7 mouse cellular contexts compared by ENCODE assay signal in the genomic region with DNA sequence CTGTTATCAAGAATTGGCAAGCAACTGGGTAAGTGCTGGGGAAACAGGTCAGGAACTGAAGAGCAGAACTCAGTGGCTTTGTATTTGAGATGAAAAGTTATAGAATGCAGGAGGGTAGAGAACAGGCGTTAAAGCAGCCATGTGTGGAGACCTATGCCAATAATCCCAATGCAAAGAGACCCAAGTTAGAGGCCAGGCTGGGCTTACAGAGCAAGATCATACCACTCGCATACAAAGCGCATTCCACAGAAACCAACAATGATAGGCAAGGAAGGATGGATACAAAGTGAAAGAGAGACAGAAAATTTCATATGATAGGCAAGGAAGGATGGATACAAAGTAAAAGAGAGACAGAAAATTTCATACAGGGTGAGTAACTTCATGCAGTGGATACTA. TPM values are rescaled to one million over a fixed set of nuclear protein-coding genes. Genes with fewer than 3 reads are reported as not detected.
DNase-seq lines count a peak whose midpoint lies in the region; ATAC-seq and TF ChIP-seq lines count a peak whose summit lies in the region.

No protein-coding gene starts in this region.

- peak overlapping the region; percentile 70; the same call in 1 of the 2 replicates for H3K4me3 ChIP-seq in layer of hippocampus, adult 2 months
- peak overlapping the region; percentile 92 for H3K4me3 ChIP-seq in erythroblast, embryonic 14.5 days (replicated peaks)
- H3K4me3 ChIP-seq in intestine, embryonic 16.5 days (ENCODE audit: low read length) = no peak overlapping the region
- peak overlapping the region; percentile 83; the same call in 1 of the 2 replicates for H3K4me3 ChIP-seq in neural tube, embryonic 13.5 days

- no peak overlapping the region for H3K9ac ChIP-seq in intestine, embryonic 16.5 days (ENCODE audit: low read depth, low read length)
- H3K9ac ChIP-seq in neural tube, embryonic 13.5 days = no peak overlapping the region

- H3K9me3 ChIP-seq in erythroblast, embryonic 14.5 days (ENCODE audit: control insufficient read depth, low read length) = no peaks in the 10 kb centered on the region
- H3K9me3 ChIP-seq in intestine, embryonic 16.5 days (ENCODE audit: control insufficient read depth, low read length) = no peaks in the 10 kb centered on the region
- no peaks in the 10 kb centered on the region for H3K9me3 ChIP-seq in neural tube, embryonic 13.5 days

- WGBS in intestine, embryonic 16.5 days = 66% methylated on average over 3 of the region's 3 CpGs
- WGBS in neural tube, embryonic 13.5 days = 73% methylated on average over 3 of the region's 3 CpGs

- H3K27ac ChIP-seq in layer of hippocampus, adult 2 months = peak overlapping the region; percentile 89; the same call in 1 of the 2 replicates
- H3K27ac ChIP-seq in intestine, embryonic 16.5 days (ENCODE audit: low read length) = no peak overlapping the region
- H3K27ac ChIP-seq in neural tube, embryonic 13.5 days (replicated peaks) = no peak overlapping the region

- peaks cover 41% of the 10 kb centered on the region for H3K36me3 ChIP-seq in erythroblast, embryonic 14.5 days (ENCODE audit: control insufficient read depth)
- no peaks in the 10 kb centered on the region for H3K36me3 ChIP-seq in intestine, embryonic 16.5 days (ENCODE audit: control insufficient read depth, insufficient read depth, low read length)
- H3K36me3 ChIP-seq in neural tube, embryonic 13.5 days = peaks cover 16% of the 10 kb centered on the region

- H3K27me3 ChIP-seq in erythroblast, embryonic 14.5 days (ENCODE audit: control insufficient read depth) = no peaks in the 10 kb centered on the region
- no peaks in the 10 kb centered on the region for H3K27me3 ChIP-seq in intestine, embryonic 16.5 days (replicated peaks; ENCODE audit: control insufficient read depth, insufficient read depth, low read length)
- no peaks in the 10 kb centered on the region for H3K27me3 ChIP-seq in neural tube, embryonic 13.5 days

- no peak for DNase-seq in layer of hippocampus, adult 2 months (ENCODE audit: low spot score in 2 of 2)
- DNase-seq in layer of hippocampus, adult 9-11 months = no peak
- DNase-seq in adrenal gland, postnatal 4 days (ENCODE audit: low spot score in 2 of 2) = no peak
- DNase-seq in right cerebral cortex, postnatal 25 days = no peak

- no peak for TF ChIP-seq CTCF in layer of hippocampus, adult 2 months (conservative IDR thresholded peaks at IDR 0.05)

- H3K4me1 ChIP-seq in erythroblast, embryonic 14.5 days (ENCODE audit: control insufficient read depth) = peaks cover 74% of the 10 kb centered on the region
- peaks cover 21% of the 10 kb centered on the region for H3K4me1 ChIP-seq in intestine, embryonic 16.5 days (ENCODE audit: control insufficient read depth, insufficient read depth, low read length)
- H3K4me1 ChIP-seq in neural tube, embryonic 13.5 days (replicated peaks) = peaks cover 22% of the 10 kb centered on the region

- peak; percentile 3; the same call in 1 of the 2 replicates for ATAC-seq in intestine, embryonic 16.5 days
- ATAC-seq in neural tube, embryonic 13.5 days (ENCODE audit: low read depth) = peak; percentile 24; the same call in 1 of the 2 replicates

- H3K4me2 ChIP-seq in intestine, embryonic 16.5 days (ENCODE audit: low read depth, low read length) = no peak overlapping the region
- H3K4me2 ChIP-seq in neural tube, embryonic 13.5 days = peak overlapping the region; percentile 85; the same call in 1 of the 2 replicates

RNA-seq across cellular contexts. Expression of gene Cnih4, which starts 5.9 kb away (rescaled TPM):
- 10 to 100 TPM; 23.3 to 27.7 TPM for total RNA-seq in layer of hippocampus, adult 2 months (2021)
- 2.0 and 2.1 TPM in 2 replicates for polyA plus RNA-seq in erythroblast, embryonic 14.5 days (2012)
- 136 and 142 TPM in 2 replicates for polyA plus RNA-seq in intestine, embryonic 16.5 days (2015; fragmentation: Nextera tagmentation; extraction: Ambion mirVana)
- polyA plus RNA-seq in neural tube, embryonic 13.5 days (2015; fragmentation: Nextera tagmentation; extraction: Ambion mirVana) = 61.0 and 65.5 TPM in 2 replicates
- 10 to 100 TPM; 39.6 to 42.8 TPM for total RNA-seq in adrenal gland, postnatal 4 days (2021)

RNA-seq across cellular contexts. Expression of gene Nvl, which starts 6.4 kb away (rescaled TPM):
- 10 to 100 TPM; 34.4 to 34.7 TPM for total RNA-seq in layer of hippocampus, adult 2 months (2021)
- 0.45 and 0.50 TPM in 2 replicates for polyA plus RNA-seq in erythroblast, embryonic 14.5 days (2012)
- 18.5 and 18.9 TPM in 2 replicates for polyA plus RNA-seq in intestine, embryonic 16.5 days (2015; fragmentation: Nextera tagmentation; extraction: Ambion mirVana)
- polyA plus RNA-seq in neural tube, embryonic 13.5 days (2015; fragmentation: Nextera tagmentation; extraction: Ambion mirVana) = 38.8 and 40.4 TPM in 2 replicates
- 10 to 100 TPM; 28.8 to 28.9 TPM for total RNA-seq in adrenal gland, postnatal 4 days (2021)

Comparison
In these comparisons a context has a peak if more than half of its experiments do, and no peak if none do; other contexts are left out.
1. RNA of gene Cnih4, which starts 5.9 kb away (polyA plus RNA-seq): 136 to 142 TPM in intestine, embryonic 16.5 days and 61.0 to 65.5 TPM in neural tube, embryonic 13.5 days; 2.0 to 2.1 TPM in erythroblast, embryonic 14.5 days; every median in the first group is over 10 times any median in the second.
2. RNA of gene Nvl, which starts 6.4 kb away (polyA plus RNA-seq): 38.8 to 40.4 TPM in neural tube, embryonic 13.5 days and 18.5 to 18.9 TPM in intestine, embryonic 16.5 days; 0.45 to 0.50 TPM in erythroblast, embryonic 14.5 days; every median in the first group is over 10 times any median in the second.